Mouse (Mus musculus) hindbrain, embryonic 13.5 days (tissue): Measurements from ENCODE around the gene Cyb561d2. TPM values are rescaled to one million over a fixed set of nuclear protein-coding genes. Genes with fewer than 3 reads are reported as not detected.

ENCODE experiments used
- ATAC-seq: fragments of 200-750 bp; cut with Nextera tagmentation; 2 replicates; pipeline ENCODE4 v1.8.0; 2017; ENCODE audit warnings: moderate TSS enrichment; ENCODE audit not compliant: low FRiP score
- H3K27ac ChIP-seq: fragments of 300-500 bp; sonication (generic); 2 replicates; pipeline ENCODE4 v1.5.1; 2015; ENCODE audit warnings: inconsistent platforms, mild to moderate bottlenecking, moderate library complexity
- H3K27me3 ChIP-seq: fragments of 300-500 bp; sonication (generic); 2 replicates; pipeline ENCODE4 v1.6.1; 2015; ENCODE audit warnings: mild to moderate bottlenecking, inconsistent platforms
- H3K36me3 ChIP-seq: fragments of 300-500 bp; sonication (generic); 2 replicates; pipeline ENCODE4 v1.6.1; 2015; ENCODE audit warnings: mild to moderate bottlenecking, inconsistent platforms
- H3K4me1 ChIP-seq: fragments of 300-500 bp; sonication (generic); replicated peaks from 2 replicates; pipeline ENCODE4 v1.6.1; 2015; ENCODE audit warnings: inconsistent platforms
- H3K4me2 ChIP-seq: fragments of 300-500 bp; sonication (generic); 2 replicates; pipeline ENCODE4 v1.6.1; 2015; ENCODE audit warnings: inconsistent platforms, mild to moderate bottlenecking, moderate library complexity
- H3K4me3 ChIP-seq: fragments of 300-500 bp; sonication (generic); 2 replicates; pipeline ENCODE4 v1.5.1; 2015; ENCODE audit warnings: mild to moderate bottlenecking, inconsistent platforms
- H3K9ac ChIP-seq: fragments of 300-500 bp; sonication (generic); 2 replicates; pipeline ENCODE4 v1.6.1; 2015; ENCODE audit warnings: mild to moderate bottlenecking, inconsistent platforms
- H3K9me3 ChIP-seq: fragments of 300-500 bp; sonication (generic); 2 replicates; pipeline ENCODE4 v1.6.1; 2016; ENCODE audit warnings: inconsistent platforms
- whole genome bisulfite sequencing: fragments of 180-500 bp; shearing (Covaris S2); methylation state at CpG from one replicate; pipeline ENCODE4 v1.1.7; 2015; 5-methylcytosine and 5-hydroxymethylcytosine counted together
- polyA plus RNA-seq: library from polyadenylated mRNA; unstranded; fragments of >200 nt; fragmentation: Nextera tagmentation; extraction: Ambion mirVana; gene quantifications from 2 replicates; pipeline ENCODE4 v1.2.1, GENCODE M21; 2015

The Cyb561d2 gene
- polyA plus RNA-seq, 1 experiment from 2014 or later = 38.9 TPM

GRCm38 (mm10) chr9:107552690-107553393 lies 10.8 kb upstream of the Cyb561d2 start:
- ATAC-seq = no peak
- 80% methylated on average over 5 of the region's 5 CpGs for WGBS
- H3K9me3 ChIP-seq = no peaks in the 10 kb centered on the region
- H3K4me1 ChIP-seq = peaks cover 50% of the 10 kb centered on the region
- peak overlapping the region; percentile 72 for H3K4me3 ChIP-seq
- peaks cover 9% of the 10 kb centered on the region for H3K36me3 ChIP-seq
- H3K27ac ChIP-seq = no peak overlapping the region
- peak overlapping the region; percentile 79 for H3K9ac ChIP-seq
- peaks cover 53% of the 10 kb centered on the region for H3K27me3 ChIP-seq
- peak overlapping the region; percentile 90 for H3K4me2 ChIP-seq

GRCm38 (mm10) chr9:107551890-107552355 lies 9.9 kb upstream of the Cyb561d2 start:
- 8% methylated on average over 8 of the region's 8 CpGs for WGBS
- no peaks in the 10 kb centered on the region for H3K36me3 ChIP-seq
- peaks cover 56% of the 10 kb centered on the region for H3K4me1 ChIP-seq
- peak overlapping the region; percentile 65 for H3K4me2 ChIP-seq
- H3K4me3 ChIP-seq = peak overlapping the region; percentile 40
- ATAC-seq = no peak
- H3K9me3 ChIP-seq = no peaks in the 10 kb centered on the region
- H3K27ac ChIP-seq = no peak overlapping the region
- peak overlapping the region; percentile 70 for H3K9ac ChIP-seq
- peaks cover 53% of the 10 kb centered on the region for H3K27me3 ChIP-seq

DNA sequence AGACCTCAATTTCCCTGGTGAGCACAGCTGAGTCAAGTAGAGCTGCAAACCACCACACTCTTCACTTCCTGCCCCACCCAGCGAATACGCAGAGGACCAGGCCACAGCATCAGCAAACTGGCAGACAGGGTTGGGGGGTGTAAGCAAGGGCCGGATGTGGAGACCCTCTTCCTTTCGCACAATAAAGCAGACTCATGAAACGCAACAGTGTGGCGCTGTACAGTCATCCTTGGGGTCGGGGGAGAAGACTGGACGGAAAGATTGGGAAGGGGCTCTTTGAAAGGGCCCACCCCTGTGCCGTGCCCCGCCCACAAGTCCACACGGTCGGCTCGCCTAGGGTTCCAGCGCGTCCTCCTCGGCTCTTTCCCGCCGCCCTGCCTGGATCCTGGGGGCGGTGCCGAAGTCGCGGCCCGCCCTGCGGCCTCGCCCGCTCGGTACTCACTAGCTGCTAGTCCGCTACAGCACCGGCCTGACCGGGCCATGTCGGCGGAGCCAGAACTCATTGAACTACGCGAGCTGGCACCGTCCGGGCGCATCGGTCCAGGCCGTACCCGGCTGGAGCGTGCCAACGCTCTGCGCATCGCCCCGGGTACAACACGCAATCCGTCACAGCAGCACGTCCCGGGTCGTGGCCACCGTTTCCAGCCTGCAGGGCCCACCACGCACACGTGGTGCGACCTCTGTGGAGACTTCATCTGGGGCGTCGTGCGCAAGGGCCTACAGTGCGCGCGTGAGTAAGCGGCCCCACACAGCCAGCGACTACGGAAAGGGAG lies 9.3 kb upstream of the Cyb561d2 start, which contains the start of gene Rassf1:
TSS of gene Rassf1 (plus strand) at position 439 of the 773 bp plus-strand sequence.
- no peak for ATAC-seq
- Histone ChIP-seq H3K9me3 (no peaks in the 10 kb centered on the region), H3K9ac (peak within 1 kb of the TSS; percentile 70), H3K27ac (peak within 1 kb of the TSS; percentile 23; the same call in 1 of the 2 replicates), H3K4me3 (peak within 1 kb of the TSS; percentile 40), H3K27me3 (peaks cover 53% of the 10 kb centered on the region), H3K4me2 (peak within 1 kb of the TSS; percentile 65), H3K36me3 (no peaks in the 10 kb centered on the region), H3K4me1 (peaks cover 56% of the 10 kb centered on the region)
- WGBS = under 1% methylated on average over 63 of the region's 63 CpGs

DNA sequence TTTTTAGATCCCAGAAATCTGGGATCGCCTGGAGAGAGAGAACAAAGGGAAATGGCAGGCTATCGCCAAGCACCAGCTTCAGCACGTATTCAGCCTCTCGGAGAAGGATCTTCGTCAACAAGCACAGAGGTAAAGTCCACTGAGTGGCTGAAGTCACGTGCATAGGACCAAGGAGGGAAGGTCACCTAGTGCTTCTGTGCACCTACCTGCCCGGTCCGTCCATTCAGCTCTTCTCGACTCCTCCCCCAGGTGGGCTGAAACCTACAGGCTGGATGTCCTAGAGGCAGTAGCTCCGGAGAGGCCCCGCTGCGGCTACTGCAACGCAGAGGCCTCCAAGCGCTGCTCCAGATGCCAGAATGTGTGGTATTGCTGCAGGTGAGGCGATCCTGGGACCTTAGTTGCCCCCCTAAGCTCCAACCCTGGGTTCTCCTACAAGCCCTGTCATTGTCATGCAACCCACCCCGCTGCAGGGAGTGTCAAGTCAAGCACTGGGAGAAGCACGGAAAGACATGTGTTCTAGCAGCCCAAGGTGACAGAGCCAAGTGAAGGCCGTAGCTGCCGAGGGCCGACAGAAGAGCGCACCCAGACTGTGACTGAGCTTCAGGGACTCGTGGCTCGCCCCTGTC lies 8.6 kb upstream of the Cyb561d2 start:
- Histone ChIP-seq H3K27ac (no peak overlapping the region), H3K9me3 (no peaks in the 10 kb centered on the region), H3K36me3 (no peaks in the 10 kb centered on the region), H3K4me3 (peak overlapping the region; percentile 40; the same call in 1 of the 2 replicates), H3K27me3 (peaks cover 53% of the 10 kb centered on the region), H3K4me2 (peak overlapping the region; percentile 65), H3K4me1 (peaks cover 55% of the 10 kb centered on the region), H3K9ac (no peak overlapping the region)
- ATAC-seq = no peak
- WGBS = 25% methylated on average over 23 of the region's 23 CpGs

GRCm38 (mm10) chr9:107549297-107550074 lies 7.5 kb upstream of the Cyb561d2 start:
- Histone ChIP-seq H3K36me3 (peaks cover 7% of the 10 kb centered on the region), H3K9ac (no peak overlapping the region), H3K27ac (no peak overlapping the region), H3K27me3 (peaks cover 53% of the 10 kb centered on the region), H3K4me1 (peaks cover 58% of the 10 kb centered on the region), H3K4me3 (no peak overlapping the region), H3K9me3 (no peaks in the 10 kb centered on the region), H3K4me2 (no peak overlapping the region)
- 88% methylated on average over 20 of the region's 20 CpGs for WGBS
- ATAC-seq = no peak

GRCm38 (mm10) chr9:107548820-107549219 lies 6.8 kb upstream of the Cyb561d2 start:
- no peaks in the 10 kb centered on the region for H3K9me3 ChIP-seq
- WGBS = 90% methylated on average over 10 of the region's 10 CpGs
- no peak overlapping the region for H3K4me3 ChIP-seq
- H3K4me2 ChIP-seq = no peak overlapping the region
- peaks cover 56% of the 10 kb centered on the region for H3K4me1 ChIP-seq
- peaks cover 14% of the 10 kb centered on the region for H3K36me3 ChIP-seq
- no peak overlapping the region for H3K9ac ChIP-seq
- no peak for ATAC-seq
- H3K27ac ChIP-seq = no peak overlapping the region
- peaks cover 53% of the 10 kb centered on the region for H3K27me3 ChIP-seq

- WGBS = 83% methylated on average over 5 of the region's 5 CpGs
- H3K9me3 ChIP-seq = no peaks in the 10 kb centered on the region
- no peak overlapping the region for H3K27ac ChIP-seq
- no peak overlapping the region for H3K4me2 ChIP-seq
- peaks cover 53% of the 10 kb centered on the region for H3K4me1 ChIP-seq
- peaks cover 51% of the 10 kb centered on the region for H3K27me3 ChIP-seq
- no peak for ATAC-seq
- no peak overlapping the region for H3K4me3 ChIP-seq
- H3K9ac ChIP-seq = no peak overlapping the region
- peaks cover 20% of the 10 kb centered on the region for H3K36me3 ChIP-seq
These were observed 6.0 kb upstream of the Cyb561d2 start for GRCm38 (mm10) chr9:107547957-107548356.

DNA sequence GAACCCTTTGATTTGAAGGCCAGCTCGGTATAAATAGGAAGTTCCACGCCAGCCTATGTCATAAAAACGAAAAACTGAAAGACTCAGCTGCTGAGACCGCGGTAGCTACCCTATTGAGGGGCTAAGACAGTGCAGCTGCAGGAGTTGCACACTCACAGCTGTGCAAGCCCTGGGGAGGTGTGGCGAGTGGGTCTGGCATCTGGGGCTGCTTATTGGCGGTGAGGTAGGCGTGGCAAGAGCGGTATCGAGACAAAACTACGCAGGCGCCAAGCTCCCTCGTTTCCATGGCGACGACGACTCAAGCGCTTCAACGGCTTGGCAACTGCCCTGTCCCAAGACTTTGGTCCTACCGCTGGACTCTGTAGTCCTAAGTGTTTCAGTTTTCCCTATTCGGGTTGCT lies 5.0 kb upstream of the Cyb561d2 start, which contains the start of gene Zmynd10:
TSS of gene Zmynd10 (plus strand) at position 273 of the 400 bp plus-strand sequence.
- Histone ChIP-seq H3K36me3 (peaks cover 20% of the 10 kb centered on the region), H3K9me3 (no peaks in the 10 kb centered on the region), H3K27ac (peak within 1 kb of the TSS; percentile 72), H3K4me2 (peak within 1 kb of the TSS; percentile 52), H3K27me3 (peaks cover 42% of the 10 kb centered on the region), H3K4me3 (peak within 1 kb of the TSS; percentile 20; the same call in 1 of the 2 replicates), H3K9ac (peak within 1 kb of the TSS; percentile 49), H3K4me1 (peaks cover 58% of the 10 kb centered on the region)
- 4% methylated on average over 20 of the region's 20 CpGs for WGBS
- peak; percentile 55 for ATAC-seq

GRCm38 (mm10) chr9:107545602-107546001 lies 3.6 kb upstream of the Cyb561d2 start:
- no peak for ATAC-seq
- H3K4me1 ChIP-seq = peaks cover 53% of the 10 kb centered on the region
- H3K4me2 ChIP-seq = no peak overlapping the region
- no peaks in the 10 kb centered on the region for H3K9me3 ChIP-seq
- no peak overlapping the region for H3K9ac ChIP-seq
- H3K36me3 ChIP-seq = peaks cover 20% of the 10 kb centered on the region
- no peak overlapping the region for H3K4me3 ChIP-seq
- no peak overlapping the region for H3K27ac ChIP-seq
- peaks cover 27% of the 10 kb centered on the region for H3K27me3 ChIP-seq
- 4% methylated on average over 3 of the region's 3 CpGs for WGBS

DNA sequence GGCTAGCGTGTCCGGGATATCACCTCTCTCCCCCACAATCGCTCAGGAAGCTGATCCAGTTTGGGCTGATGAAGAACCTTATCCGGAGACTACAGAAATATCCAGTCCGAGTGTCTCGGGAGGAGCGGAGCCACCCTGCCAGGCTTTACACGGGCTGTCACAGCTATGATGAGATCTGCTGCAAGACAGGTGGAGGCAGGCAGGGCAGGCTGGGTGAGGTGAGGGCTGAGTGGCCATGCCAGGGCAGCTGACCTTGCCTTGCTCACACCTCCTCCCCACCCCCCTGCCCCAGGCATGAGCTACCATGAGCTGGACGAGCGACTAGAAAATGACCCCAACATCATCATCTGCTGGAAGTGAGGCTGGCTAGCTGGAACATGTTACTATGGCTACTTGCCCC lies 3.2 kb upstream of the Cyb561d2 start:
- H3K9ac ChIP-seq = no peak overlapping the region
- no peak overlapping the region for H3K4me3 ChIP-seq
- no peak for ATAC-seq
- peaks cover 23% of the 10 kb centered on the region for H3K27me3 ChIP-seq
- no peak overlapping the region for H3K4me2 ChIP-seq
- WGBS = 88% methylated on average over 10 of the region's 10 CpGs
- H3K27ac ChIP-seq = no peak overlapping the region
- H3K9me3 ChIP-seq = no peaks in the 10 kb centered on the region
- H3K36me3 ChIP-seq = peaks cover 22% of the 10 kb centered on the region
- peaks cover 57% of the 10 kb centered on the region for H3K4me1 ChIP-seq

DNA sequence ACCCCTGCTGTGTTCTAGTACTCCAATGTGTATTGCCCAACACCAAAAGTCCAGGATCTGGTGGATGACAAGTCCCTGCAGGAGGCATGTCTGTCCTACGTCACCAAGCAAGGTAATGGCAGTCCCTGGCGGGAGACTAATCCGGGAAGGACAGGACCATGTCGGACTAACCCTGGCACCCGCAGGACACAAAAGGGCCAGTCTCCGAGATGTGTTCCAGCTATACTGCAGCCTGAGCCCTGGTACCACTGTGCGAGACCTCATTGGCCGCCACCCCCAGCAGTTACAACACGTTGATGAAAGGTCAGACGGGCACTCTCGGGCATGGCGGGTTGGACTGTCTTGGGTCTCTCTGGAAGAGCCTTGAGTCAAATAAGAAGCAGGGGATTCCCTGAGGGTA lies 2.7 kb upstream of the Cyb561d2 start:
- H3K27me3 ChIP-seq = peaks cover 19% of the 10 kb centered on the region
- H3K4me3 ChIP-seq = no peak overlapping the region
- no peak overlapping the region for H3K9ac ChIP-seq
- H3K36me3 ChIP-seq = peaks cover 26% of the 10 kb centered on the region
- no peak for ATAC-seq
- H3K4me2 ChIP-seq = no peak overlapping the region
- peaks cover 61% of the 10 kb centered on the region for H3K4me1 ChIP-seq
- no peaks in the 10 kb centered on the region for H3K9me3 ChIP-seq
- H3K27ac ChIP-seq = no peak overlapping the region
- WGBS = 94% methylated on average over 12 of the region's 12 CpGs
